Mouse (Mus musculus) c-Kit-negative CD71-positive TER-119-positive erythroid progenitor cells, embryonic 14.5 days (primary cell): ENCODE results near the gene Ate1.
"Not testable (repeated sequence)": the region's sequence is repeated elsewhere in the genome, so short reads cannot be mapped to it uniquely, and the experiment has no call there.

Experiments used
- DNase-seq: peaks from one replicate; pipeline ENCODE4 v3.0.0-alpha.2; 2013; ENCODE audit warnings: low read depth, low spot score

Ate1 gene

GRCm38 (mm10) chr7:130394697-130395096 lies 125.5 kb downstream of the Ate1 start:
- no peak for DNase-seq

DNA sequence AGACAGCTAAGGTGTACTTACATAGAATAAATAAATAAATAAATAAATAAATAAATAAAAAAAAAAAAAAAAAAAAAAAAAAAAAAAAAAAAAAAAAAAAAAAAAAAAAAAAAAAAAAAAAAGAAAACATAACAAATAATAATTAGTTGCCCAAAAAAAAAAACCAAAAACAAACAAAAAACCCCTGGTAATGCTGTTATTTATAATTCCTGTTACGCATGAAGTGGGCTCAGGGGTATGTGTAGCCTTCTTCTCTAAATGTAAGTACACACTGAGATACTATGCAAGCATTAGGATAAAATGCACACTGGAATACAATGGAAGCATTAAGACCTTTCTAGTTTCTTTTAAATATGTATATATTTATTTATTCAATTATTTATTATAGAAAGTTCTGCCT lies 130.1 kb downstream of the Ate1 start:
- not testable (repeated sequence) for DNase-seq

DNA sequence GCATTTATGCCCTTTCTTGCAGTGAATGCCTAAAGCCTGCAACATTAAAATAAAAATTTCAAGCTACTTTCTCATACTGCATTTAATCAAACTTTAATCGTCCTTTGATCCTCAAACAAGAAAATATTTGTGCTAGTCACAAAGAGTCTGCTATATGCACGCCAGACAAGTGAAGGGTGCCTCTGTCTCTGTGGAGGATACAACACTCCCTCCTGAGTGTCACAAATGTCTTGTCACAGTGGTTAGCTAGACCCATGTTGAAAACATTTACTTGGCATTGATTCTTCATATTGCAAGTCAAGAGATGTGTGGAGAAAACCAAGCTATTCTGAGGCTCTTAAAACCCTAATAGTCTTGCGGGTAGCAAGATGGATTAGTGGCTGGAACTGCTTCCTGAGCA lies 133.9 kb downstream of the Ate1 start:
- no peak for DNase-seq

GRCm38 (mm10) chr7:130385732-130386294 lies 134.4 kb downstream of the Ate1 start:
- no peak for DNase-seq

DNA sequence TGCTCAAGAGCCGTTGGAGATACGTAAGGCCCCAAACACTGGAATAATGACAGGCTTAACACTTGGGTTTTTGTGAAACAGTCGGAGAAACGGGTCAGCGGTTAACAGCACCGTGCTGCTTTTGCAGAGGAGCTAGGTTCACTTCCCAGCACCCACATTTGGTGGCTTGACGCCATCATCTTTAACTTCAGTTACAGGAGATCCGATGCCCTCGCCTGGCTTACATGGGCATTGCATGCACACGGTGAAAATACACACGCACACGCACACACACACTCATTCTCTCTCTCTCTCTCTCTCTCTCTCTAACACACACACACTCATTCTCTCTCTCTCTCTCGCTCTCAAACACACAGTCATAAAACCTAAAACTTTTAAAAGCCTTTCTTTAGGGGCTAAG lies 138.0 kb downstream of the Ate1 start:
- no peak for DNase-seq

DNA sequence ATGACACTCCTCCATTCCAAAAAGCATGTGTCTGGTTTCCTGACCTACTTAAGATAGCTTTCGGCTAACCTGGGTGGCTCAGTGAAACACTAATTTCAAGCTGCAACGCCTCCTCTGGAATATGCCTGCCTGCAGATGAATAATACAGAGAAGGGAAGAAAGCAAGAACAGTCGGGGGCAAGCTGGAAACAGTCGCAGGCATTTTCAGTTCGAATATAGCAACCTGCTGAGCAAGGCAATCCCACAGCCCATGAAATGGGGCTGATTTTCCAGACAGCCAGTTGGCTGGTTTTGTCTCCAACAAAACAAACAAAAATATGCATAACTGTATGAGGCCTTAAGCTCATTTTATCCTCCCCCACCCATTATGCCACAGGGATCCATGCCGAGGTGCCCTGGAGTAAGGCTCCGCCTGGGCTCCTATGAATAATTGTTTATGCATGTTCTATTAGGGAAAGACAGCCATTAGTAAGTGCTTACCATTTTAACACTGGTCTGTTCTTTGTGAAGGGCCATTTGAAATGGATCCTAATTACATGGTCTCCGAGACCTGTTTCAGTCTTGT lies 138.7 kb downstream of the Ate1 start:
- no peak for DNase-seq

- no peak for DNase-seq
These were observed 139.3 kb downstream of the Ate1 start for GRCm38 (mm10) chr7:130380769-130381355.

GRCm38 (mm10) chr7:130380367-130380766 lies 139.8 kb downstream of the Ate1 start:
- no peak for DNase-seq

- DNase-seq: no peak
These were observed 140.3 kb downstream of the Ate1 start for GRCm38 (mm10) chr7:130379886-130380285.

- DNase-seq: no peak
These were observed 141.9 kb downstream of the Ate1 start for GRCm38 (mm10) chr7:130378308-130378707.

- DNase-seq: no peak
These were observed 145.9 kb downstream of the Ate1 start for GRCm38 (mm10) chr7:130374311-130374710.

DNA sequence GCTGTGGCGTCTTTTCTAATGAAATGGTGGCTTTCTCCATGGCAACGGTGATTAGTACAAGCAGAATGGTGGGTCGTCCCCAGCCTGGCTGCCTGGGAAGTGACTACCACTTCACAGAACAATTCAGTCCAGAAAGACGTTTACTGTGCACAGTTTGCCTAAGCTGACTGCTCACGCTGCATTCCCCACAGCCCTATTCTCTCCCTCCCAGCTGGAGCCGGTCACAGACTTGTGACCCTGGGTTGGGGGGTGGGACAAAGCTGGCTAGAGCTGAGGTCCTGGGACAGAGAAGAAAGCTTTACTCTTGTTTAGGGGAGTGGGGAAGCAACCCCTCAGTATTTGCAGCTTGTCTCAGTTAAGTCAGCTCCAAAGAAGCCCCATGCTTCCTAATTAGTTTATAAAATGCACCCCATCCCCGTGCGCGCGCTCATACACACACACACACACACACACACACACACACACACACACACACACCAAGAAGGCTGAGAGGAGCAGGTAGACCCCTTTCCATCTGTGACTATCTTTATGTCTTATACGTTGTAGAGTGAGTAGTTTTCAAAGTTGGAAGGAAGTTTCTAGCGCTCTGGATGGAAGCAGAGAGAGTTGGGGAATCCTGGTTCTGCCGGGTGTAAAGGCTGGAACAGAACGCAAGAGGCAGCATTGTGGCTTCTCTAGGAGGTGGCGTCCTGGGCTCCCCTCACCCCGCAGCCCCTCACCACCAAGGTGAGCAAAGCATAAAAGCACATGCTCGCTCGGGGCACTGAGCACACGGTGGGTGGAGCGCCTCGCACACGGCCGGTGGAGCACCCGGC lies 151.1 kb downstream of the Ate1 start:
- DNase-seq: no peak

GRCm38 (mm10) chr7:130368036-130368826 lies 151.9 kb downstream of the Ate1 start:
- DNase-seq: no peak

DNA sequence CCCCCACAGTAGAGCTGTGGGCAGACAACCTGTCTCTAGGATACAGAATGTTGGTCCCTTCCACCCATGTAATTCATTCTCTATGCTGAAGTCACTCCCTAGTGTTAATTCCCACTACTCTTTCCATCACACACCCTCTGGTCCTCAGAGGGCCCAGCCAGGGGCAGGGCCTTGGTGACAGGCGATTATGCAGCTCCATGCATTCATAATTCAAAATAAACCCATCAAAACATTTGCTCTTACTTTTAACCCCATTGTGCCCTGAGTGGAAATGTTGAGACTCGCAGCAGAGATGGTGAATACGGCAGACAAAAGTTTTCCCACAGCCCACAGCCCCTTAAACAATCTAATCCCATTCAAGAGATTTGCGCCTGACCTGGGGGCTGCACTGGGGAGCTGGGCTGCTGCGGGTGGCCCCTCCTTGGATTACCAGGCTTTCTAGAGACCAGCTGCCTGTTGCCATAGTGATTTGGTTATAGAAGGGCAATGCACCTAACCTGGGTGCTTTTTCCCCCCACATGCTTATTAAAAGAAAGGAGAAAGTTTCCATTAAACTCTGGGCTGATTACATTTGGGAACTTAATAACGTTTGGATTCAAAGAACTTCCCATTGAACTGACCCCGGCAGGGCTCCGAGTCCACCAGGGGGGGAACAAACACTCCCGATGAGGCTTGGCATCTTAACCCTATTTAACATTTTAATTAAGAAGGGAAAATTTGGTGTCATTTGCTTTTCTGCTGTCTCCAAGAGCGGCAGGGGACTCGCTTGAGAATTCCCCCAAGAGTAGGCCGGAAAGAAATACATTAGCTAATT lies 152.7 kb downstream of the Ate1 start:
- DNase-seq: no peak

GRCm38 (mm10) chr7:130365711-130366110 lies 154.5 kb downstream of the Ate1 start:
- DNase-seq: no peak
